Mouse (Mus musculus): ENCODE data around the gene Edil3.

- TF ChIP-seq GATA1 (IDR thresholded peaks at IDR 0.05; ENCODE audit: borderline replicate concordance, low read length) (no peak), FLI1 (IDR thresholded peaks at IDR 0.05; ENCODE audit: low read length) (no peak)
Measured at GRCm38 (mm10) chr13:88806269-88806668, 15.0 kb upstream of the Edil3 start.
